Mouse (Mus musculus) lung, postnatal 0 days (tissue): ENCODE data around the gene Zkscan3.

Source experiments
- CTCF ChIP-seq: IDR thresholded peaks from 2 replicates; pipeline ENCODE4 v1.5.1; 2016; ENCODE audit warnings: antibody characterized with exemption, mild to moderate bottlenecking
- EP300 ChIP-seq: IDR thresholded peaks from 2 replicates; pipeline ENCODE4 v1.6.1; 2016; ENCODE audit warnings: antibody characterized with exemption, mild to moderate bottlenecking, control low read depth

DNA sequence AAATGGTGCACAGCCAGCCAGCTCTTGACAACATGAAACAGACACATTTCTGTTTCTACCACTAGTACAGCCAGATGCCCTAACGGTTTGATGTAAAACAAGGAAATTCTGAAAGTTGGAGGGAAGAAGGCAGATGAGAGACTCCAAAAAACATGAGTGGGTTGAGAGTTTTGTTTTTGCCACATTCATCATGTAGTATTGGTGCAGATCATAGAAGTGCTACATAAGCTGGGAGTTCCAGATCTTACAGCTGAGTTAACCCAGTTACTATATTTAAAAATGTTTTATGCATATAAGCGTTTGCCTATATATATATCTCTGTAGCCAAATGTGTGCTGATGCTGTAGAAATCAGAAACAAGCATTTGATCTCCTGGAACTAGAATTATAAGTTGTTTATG lies 29.9 kb downstream of the Zkscan3 start:
- TF ChIP-seq CTCF, result no peak
- TF ChIP-seq EP300, result no peak
